Mouse (Mus musculus): ENCODE results near the gene Osbpl5.

- TF ChIP-seq EP300 (IDR thresholded peaks at IDR 0.05; ENCODE audit: low read depth) (no peak), CTCF (IDR thresholded peaks at IDR 0.05; ENCODE audit: low read depth) (no peak)
Measured at GRCm38 (mm10) chr7:143740653-143741052, 16.1 kb downstream of the Osbpl5 start.

Data from liver, embryonic 14.5 days (tissue).